Mouse (Mus musculus): ENCODE measurements around the gene Sf3a3. TPM values are rescaled to one million over a fixed set of nuclear protein-coding genes. Genes with fewer than 3 reads are reported as not detected.

The Sf3a3 gene
- total and polyA plus RNA-seq, 3 experiments: 127 to 295 (median 144) TPM

DNA sequence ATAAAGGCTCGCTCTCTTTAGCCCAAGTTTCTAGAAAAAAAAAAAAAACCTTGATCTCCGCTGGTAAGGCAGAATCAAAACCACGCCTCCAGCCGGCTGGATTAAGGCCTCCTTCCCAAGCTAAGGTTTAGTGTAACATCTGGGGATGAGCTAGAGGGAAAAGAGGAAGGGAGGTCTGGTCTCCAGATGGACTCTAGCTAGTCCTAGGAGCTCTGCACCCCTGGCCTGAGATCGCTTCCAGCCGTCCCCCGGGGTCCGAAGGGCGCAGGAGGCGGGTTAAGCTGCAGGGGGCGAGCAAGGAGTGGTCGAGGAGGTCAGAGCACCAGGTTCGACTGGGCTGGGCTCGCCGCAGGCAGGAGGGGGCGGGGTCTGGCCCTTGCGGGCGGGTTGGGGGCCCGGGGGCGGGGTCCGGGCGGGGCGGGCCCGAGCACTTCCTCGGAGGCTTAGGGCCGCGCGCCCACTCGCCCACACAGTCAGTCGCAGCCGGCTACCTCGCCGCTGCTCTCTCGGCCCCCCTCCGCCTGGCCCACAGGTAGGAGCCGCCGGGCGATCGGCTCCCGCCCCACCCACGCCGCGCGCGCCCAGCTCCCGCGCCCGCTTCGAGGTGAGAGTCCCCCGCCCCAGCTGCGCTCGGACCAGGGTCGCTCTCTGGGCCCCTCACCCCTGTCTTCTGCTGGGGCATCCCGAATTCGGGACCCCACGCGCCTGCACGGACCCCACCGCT lies 14.2 kb upstream of the Sf3a3 start, which contains the start of gene Fhl3:
Gene Fhl3, plus strand, starts transcription at position 454 of the 724 bp plus-strand sequence.
- Histone ChIP-seq H3K36me3 (ENCODE audit: control insufficient read depth in 1 of 2, insufficient read depth in 2 of 2, low read length in 2 of 2) (peaks cover 0 to 31% of the 10 kb centered on the region in 2 experiments; a peak in 2 of 4 replicates), H3K79me2 (ENCODE audit: control insufficient read depth, insufficient read depth, low read length, poor library complexity) (peaks cover 10% of the 10 kb centered on the region), H3K9ac (ENCODE audit: control insufficient read depth, low read depth, low read length, poor library complexity, severe bottlenecking) (peak within 1 kb of the TSS; percentile 77), H3K4me1 (ENCODE audit: control insufficient read depth in 1 of 2, insufficient read depth in 2 of 2, low read length in 2 of 2) (peaks cover 11 to 39% of the 10 kb centered on the region in 2 experiments), H3K9me3 (replicated peaks; ENCODE audit: insufficient read depth, low read length) (no peaks in the 10 kb centered on the region), H3K27ac (ENCODE audit: control insufficient read depth, low read depth, low read length) (peak within 1 kb of the TSS; percentile 61), H3K27me3 (ENCODE audit: control insufficient read depth in 1 of 2, insufficient read depth in 2 of 2, low read length in 2 of 2) (no peaks in the 10 kb centered on the region), H3K4me3 (ENCODE audit: control insufficient read depth in 1 of 2, insufficient read depth in 1 of 2, low read depth in 2 of 2, low read length in 2 of 2) (peak within 1 kb of the TSS; percentile 71 to 90)
- peak; percentile 84 for DNase-seq (ENCODE audit: low read depth, low spot score)
- no peak for TF ChIP-seq USF1 (IDR thresholded peaks at IDR 0.05; ENCODE audit: low read depth, low read length)
- no peak for TF ChIP-seq E2F4 (IDR thresholded peaks at IDR 0.05; ENCODE audit: borderline replicate concordance, low read depth, low read length)
- TF ChIP-seq ZMIZ1 (IDR thresholded peaks at IDR 0.05; ENCODE audit: low read depth, low read length): peak; percentile 59; the same call in 1 of the 2 replicates
- no peak for TF ChIP-seq MAX (IDR thresholded peaks at IDR 0.05; ENCODE audit: low read length)
- TF ChIP-seq POLR2A (IDR thresholded peaks at IDR 0.05; ENCODE audit: control insufficient read depth in 1 of 2, insufficient read depth in 1 of 2, low read depth in 1 of 2, low read length in 2 of 2, poor library complexity in 1 of 2): peak; percentile 35 to 59; a peak in 1 of 4 replicates
- no peak for TF ChIP-seq MEF2A (IDR thresholded peaks at IDR 0.05; ENCODE audit: extremely low read depth, insufficient replicate concordance, low read depth, low read length, poor library complexity, severe bottlenecking)
- no peak for TF ChIP-seq SMC3 (IDR thresholded peaks at IDR 0.05; ENCODE audit: low read depth, low read length)
- peak; percentile 10 for TF ChIP-seq SIN3A (IDR thresholded peaks at IDR 0.05; ENCODE audit: low read length)
- no peak for TF ChIP-seq JUND (IDR thresholded peaks at IDR 0.05; ENCODE audit: low read depth, low read length)
- TF ChIP-seq UBTF (IDR thresholded peaks at IDR 0.05; ENCODE audit: borderline replicate concordance, insufficient read depth, low read depth, low read length): no peak
- TF ChIP-seq TBP (IDR thresholded peaks at IDR 0.05; ENCODE audit: low read depth, low read length): no peak
- TF ChIP-seq NELFE (IDR thresholded peaks at IDR 0.05; ENCODE audit: low read depth, low read length): peak; percentile 66
- TF ChIP-seq HCFC1 (IDR thresholded peaks at IDR 0.05; ENCODE audit: low read depth, low read length): no peak
- TF ChIP-seq POLR2AphosphoS5 (IDR thresholded peaks at IDR 0.05; ENCODE audit: borderline replicate concordance, low read depth, low read length): no peak
- TF ChIP-seq RCOR1 (IDR thresholded peaks at IDR 0.05; ENCODE audit: low read depth, low read length): no peak
- no peak for TF ChIP-seq USF2 (IDR thresholded peaks at IDR 0.05; ENCODE audit: borderline replicate concordance in 1 of 2, insufficient read depth in 1 of 2, low read depth in 1 of 2, low read length in 2 of 2)
- TF ChIP-seq ZC3H11A (IDR thresholded peaks at IDR 0.05; ENCODE audit: low read depth, low read length): no peak
- TF ChIP-seq GABPA (IDR thresholded peaks at IDR 0.05; ENCODE audit: low read depth, low read length): no peak
- TF ChIP-seq MAZ (IDR thresholded peaks at IDR 0.05; ENCODE audit: low read depth, low read length): no peak
- TF ChIP-seq TCF12 (IDR thresholded peaks at IDR 0.05; ENCODE audit: low read depth, low read length): no peak
- no peak for TF ChIP-seq MYC (IDR thresholded peaks at IDR 0.05; ENCODE audit: low read depth, low read length)
- no peak for TF ChIP-seq CHD2 (IDR thresholded peaks at IDR 0.05; ENCODE audit: low read length)
- no peak for TF ChIP-seq ETS1 (IDR thresholded peaks at IDR 0.05; ENCODE audit: low read depth, low read length)
- peak; percentile 93 for TF ChIP-seq ZNF384 (IDR thresholded peaks at IDR 0.05; ENCODE audit: low read depth, low read length)
- no peak for TF ChIP-seq MYB (IDR thresholded peaks at IDR 0.05; ENCODE audit: low read depth, low read length)

Measured in MEL (cell line).